Mouse (Mus musculus): ENCODE results near the gene Cdh5. TPM values are rescaled to one million over a fixed set of nuclear protein-coding genes. Genes with fewer than 3 reads are reported as not detected.
A peak's percentile ranks its signal among the peaks of the same experiment; 100 is the strongest.
"Not testable (repeated sequence)": the region's sequence is repeated elsewhere in the genome, so short reads cannot be mapped to it uniquely, and the experiment has no call there.

Gene Cdh5
- polyA plus RNA-seq, 1 experiment: 0.34 TPM

GRCm38 (mm10) chr8:104065223-104065622 lies 36.2 kb upstream of the Cdh5 start:
- H3K27me3 ChIP-seq (ENCODE audit: control insufficient read depth, insufficient read depth, low read length, poor library complexity, severe bottlenecking): no peaks in the 10 kb centered on the region
- H3K9me3 ChIP-seq (replicated peaks; ENCODE audit: control insufficient read depth, insufficient read depth, low read length, poor library complexity, severe bottlenecking): no peaks in the 10 kb centered on the region; the same call in 1 of the 2 replicates
- no peak overlapping the region for H3K9ac ChIP-seq (ENCODE audit: low read depth, poor library complexity, severe bottlenecking)
- no peaks in the 10 kb centered on the region for H3K36me3 ChIP-seq (ENCODE audit: control insufficient read depth, insufficient read depth, low read length, poor library complexity, severe bottlenecking)
- H3K4me1 ChIP-seq (ENCODE audit: control insufficient read depth, insufficient read depth, low read length): no peaks in the 10 kb centered on the region
- TF ChIP-seq CTCF (IDR thresholded peaks at IDR 0.05; ENCODE audit: low read depth, low read length) (no peak), POLR2A (IDR thresholded peaks at IDR 0.05; ENCODE audit: insufficient read depth, low read length) (no peak), EP300 (IDR thresholded peaks at IDR 0.05; ENCODE audit: insufficient read depth, low read depth, low read length) (no peak)
- H3K4me3 ChIP-seq (ENCODE audit: low read depth, low read length): no peak overlapping the region
- no peak overlapping the region for H3K27ac ChIP-seq (ENCODE audit: insufficient read depth, low read length)

GRCm38 (mm10) chr8:104065906-104066518 lies 35.4 kb upstream of the Cdh5 start:
- H3K9ac ChIP-seq (ENCODE audit: low read depth, poor library complexity, severe bottlenecking): no peak overlapping the region
- H3K4me3 ChIP-seq (ENCODE audit: low read depth, low read length): no peak overlapping the region
- TF ChIP-seq POLR2A (IDR thresholded peaks at IDR 0.05; ENCODE audit: insufficient read depth, low read length) (no peak), CTCF (IDR thresholded peaks at IDR 0.05; ENCODE audit: low read depth, low read length) (no peak), EP300 (IDR thresholded peaks at IDR 0.05; ENCODE audit: insufficient read depth, low read depth, low read length) (no peak)
- no peak overlapping the region for H3K27ac ChIP-seq (ENCODE audit: insufficient read depth, low read length)
- H3K36me3 ChIP-seq (ENCODE audit: control insufficient read depth, insufficient read depth, low read length, poor library complexity, severe bottlenecking): no peaks in the 10 kb centered on the region
- H3K9me3 ChIP-seq (replicated peaks; ENCODE audit: control insufficient read depth, insufficient read depth, low read length, poor library complexity, severe bottlenecking): no peaks in the 10 kb centered on the region; the same call in 1 of the 2 replicates
- H3K27me3 ChIP-seq (ENCODE audit: control insufficient read depth, insufficient read depth, low read length, poor library complexity, severe bottlenecking): no peaks in the 10 kb centered on the region
- H3K4me1 ChIP-seq (ENCODE audit: control insufficient read depth, insufficient read depth, low read length): no peaks in the 10 kb centered on the region

- H3K9ac ChIP-seq (ENCODE audit: low read depth, poor library complexity, severe bottlenecking): no peak overlapping the region
- H3K36me3 ChIP-seq (ENCODE audit: control insufficient read depth, insufficient read depth, low read length, poor library complexity, severe bottlenecking): no peaks in the 10 kb centered on the region
- no peaks in the 10 kb centered on the region for H3K27me3 ChIP-seq (ENCODE audit: control insufficient read depth, insufficient read depth, low read length, poor library complexity, severe bottlenecking)
- no peaks in the 10 kb centered on the region for H3K4me1 ChIP-seq (ENCODE audit: control insufficient read depth, insufficient read depth, low read length)
- H3K4me3 ChIP-seq (ENCODE audit: low read depth, low read length): no peak overlapping the region
- no peak for TF ChIP-seq EP300 (IDR thresholded peaks at IDR 0.05; ENCODE audit: insufficient read depth, low read depth, low read length)
- TF ChIP-seq CTCF (IDR thresholded peaks at IDR 0.05; ENCODE audit: low read depth, low read length): no peak
- no peak for TF ChIP-seq POLR2A (IDR thresholded peaks at IDR 0.05; ENCODE audit: insufficient read depth, low read length)
- H3K9me3 ChIP-seq (replicated peaks; ENCODE audit: control insufficient read depth, insufficient read depth, low read length, poor library complexity, severe bottlenecking): no peaks in the 10 kb centered on the region; the same call in 1 of the 2 replicates
- no peak overlapping the region for H3K27ac ChIP-seq (ENCODE audit: insufficient read depth, low read length)
Observed at GRCm38 (mm10) chr8:104067390-104067925, 34.0 kb upstream of the Cdh5 start.

DNA sequence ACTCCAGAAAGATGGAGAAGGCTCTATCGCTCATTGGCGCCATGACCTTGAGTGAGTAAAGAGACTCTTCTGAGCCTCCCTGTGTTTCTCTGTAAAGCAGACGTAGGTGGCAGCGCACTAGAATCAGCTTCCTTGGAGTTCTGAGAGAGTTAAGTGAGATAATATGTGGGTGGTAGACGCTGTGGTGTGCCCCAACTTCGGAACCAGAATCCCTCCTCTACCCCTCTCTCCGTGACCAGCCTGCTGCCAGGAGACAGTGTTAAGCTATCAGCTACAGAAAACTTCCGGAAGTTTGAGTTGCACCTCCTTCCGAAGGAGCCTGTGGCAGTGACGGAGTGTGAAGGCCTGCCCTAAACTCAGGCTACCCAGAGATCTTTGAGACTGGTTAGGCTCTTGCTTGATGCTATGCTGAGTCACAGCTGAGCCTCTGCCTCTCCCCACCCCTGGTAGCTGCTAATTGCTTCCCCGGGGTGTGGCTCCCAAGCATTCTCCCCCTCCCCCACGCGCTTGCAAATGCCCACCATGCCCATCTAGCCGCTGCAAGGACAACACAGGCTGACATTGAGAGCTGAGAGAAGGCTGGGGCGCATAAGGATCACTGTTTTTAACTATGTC lies 32.9 kb upstream of the Cdh5 start:
- TF ChIP-seq EP300 (IDR thresholded peaks at IDR 0.05; ENCODE audit: insufficient read depth, low read depth, low read length): 0 out of 2 replicates have a peak, but pooled peaks have one; percentile 34
- TF ChIP-seq CTCF (IDR thresholded peaks at IDR 0.05; ENCODE audit: low read depth, low read length): no peak
- TF ChIP-seq POLR2A (IDR thresholded peaks at IDR 0.05; ENCODE audit: insufficient read depth, low read length): no peak
- no peak overlapping the region for H3K4me3 ChIP-seq (ENCODE audit: low read depth, low read length)
- no peaks in the 10 kb centered on the region; the same call in 1 of the 2 replicates for H3K9me3 ChIP-seq (replicated peaks; ENCODE audit: control insufficient read depth, insufficient read depth, low read length, poor library complexity, severe bottlenecking)

GRCm38 (mm10) chr8:104070201-104070865 lies 31.1 kb upstream of the Cdh5 start:
- not testable (repeated sequence) for H3K4me3 ChIP-seq (ENCODE audit: low read depth, low read length); H3K27me3 ChIP-seq (ENCODE audit: control insufficient read depth, insufficient read depth, low read length, poor library complexity, severe bottlenecking); H3K4me1 ChIP-seq (ENCODE audit: control insufficient read depth, insufficient read depth, low read length); H3K9ac ChIP-seq (ENCODE audit: low read depth, poor library complexity, severe bottlenecking); H3K9me3 ChIP-seq (replicated peaks; ENCODE audit: control insufficient read depth, insufficient read depth, low read length, poor library complexity, severe bottlenecking); H3K36me3 ChIP-seq (ENCODE audit: control insufficient read depth, insufficient read depth, low read length, poor library complexity, severe bottlenecking); H3K27ac ChIP-seq (ENCODE audit: insufficient read depth, low read length)

More for the DNA sequence above, 32.9 kb upstream of the Cdh5 start:
- no peak overlapping the region for H3K9ac ChIP-seq (ENCODE audit: low read depth, poor library complexity, severe bottlenecking)
- no peaks in the 10 kb centered on the region for H3K4me1 ChIP-seq (ENCODE audit: control insufficient read depth, insufficient read depth, low read length)
- H3K27me3 ChIP-seq (ENCODE audit: control insufficient read depth, insufficient read depth, low read length, poor library complexity, severe bottlenecking): no peaks in the 10 kb centered on the region
- no peak overlapping the region for H3K27ac ChIP-seq (ENCODE audit: insufficient read depth, low read length)
- no peaks in the 10 kb centered on the region for H3K36me3 ChIP-seq (ENCODE audit: control insufficient read depth, insufficient read depth, low read length, poor library complexity, severe bottlenecking)

DNA sequence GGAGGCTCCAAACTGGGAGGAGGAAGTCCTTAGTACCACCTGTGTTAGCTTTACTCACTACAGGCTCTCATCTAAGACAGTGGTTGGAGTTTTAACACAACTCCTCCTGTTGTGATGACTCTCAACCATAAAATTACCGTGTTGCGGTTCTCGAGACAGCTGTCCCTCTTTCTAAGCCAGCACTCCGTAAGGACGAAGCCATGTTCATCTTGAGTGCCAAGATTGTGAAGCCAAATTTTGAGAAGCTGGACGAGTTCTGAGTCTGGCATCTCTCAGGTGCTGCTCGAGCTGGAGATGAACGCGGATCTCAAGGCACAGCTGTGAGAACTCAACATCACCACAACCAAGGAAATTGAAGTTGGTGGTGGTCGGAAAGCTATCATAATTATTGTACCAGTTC lies 30.5 kb upstream of the Cdh5 start:
- no peak for TF ChIP-seq EP300 (IDR thresholded peaks at IDR 0.05; ENCODE audit: insufficient read depth, low read depth, low read length)
- no peak for TF ChIP-seq POLR2A (IDR thresholded peaks at IDR 0.05; ENCODE audit: insufficient read depth, low read length)
- no peak for TF ChIP-seq CTCF (IDR thresholded peaks at IDR 0.05; ENCODE audit: low read depth, low read length)
- Histone ChIP-seq H3K9ac (ENCODE audit: low read depth, poor library complexity, severe bottlenecking) (no peak overlapping the region), H3K9me3 (replicated peaks; ENCODE audit: control insufficient read depth, insufficient read depth, low read length, poor library complexity, severe bottlenecking) (no peaks in the 10 kb centered on the region; the same call in 1 of the 2 replicates), H3K27me3 (ENCODE audit: control insufficient read depth, insufficient read depth, low read length, poor library complexity, severe bottlenecking) (no peaks in the 10 kb centered on the region), H3K4me1 (ENCODE audit: control insufficient read depth, insufficient read depth, low read length) (no peaks in the 10 kb centered on the region), H3K27ac (ENCODE audit: insufficient read depth, low read length) (no peak overlapping the region), H3K4me3 (ENCODE audit: low read depth, low read length) (no peak overlapping the region), H3K36me3 (ENCODE audit: control insufficient read depth, insufficient read depth, low read length, poor library complexity, severe bottlenecking) (no peaks in the 10 kb centered on the region)
